Mouse (Mus musculus): ENCODE measurements around the gene Gdpd5.

Gdpd5 gene

DNA sequence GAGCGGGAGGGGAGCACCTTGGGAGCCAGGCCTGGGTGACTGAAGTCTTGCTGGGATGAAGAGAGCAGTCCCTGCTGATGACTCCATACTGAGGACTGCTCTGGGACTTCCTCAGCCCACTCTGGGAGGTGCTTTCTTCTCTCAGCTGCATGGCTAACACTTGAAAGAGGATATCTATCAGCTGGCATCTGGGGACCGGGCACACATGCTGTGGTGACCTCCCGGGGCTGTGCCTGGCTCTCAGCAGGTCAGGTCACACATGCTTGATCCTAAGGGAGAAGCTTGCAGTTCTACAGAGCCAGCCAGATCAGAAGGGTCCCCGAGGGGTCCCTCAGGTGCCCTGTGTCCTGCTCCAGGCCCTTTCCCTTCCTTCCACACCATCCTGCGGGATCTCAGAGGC lies 62.0 kb downstream of the Gdpd5 start:
- DNase-seq (ENCODE audit: low read depth), result no peak

DNA sequence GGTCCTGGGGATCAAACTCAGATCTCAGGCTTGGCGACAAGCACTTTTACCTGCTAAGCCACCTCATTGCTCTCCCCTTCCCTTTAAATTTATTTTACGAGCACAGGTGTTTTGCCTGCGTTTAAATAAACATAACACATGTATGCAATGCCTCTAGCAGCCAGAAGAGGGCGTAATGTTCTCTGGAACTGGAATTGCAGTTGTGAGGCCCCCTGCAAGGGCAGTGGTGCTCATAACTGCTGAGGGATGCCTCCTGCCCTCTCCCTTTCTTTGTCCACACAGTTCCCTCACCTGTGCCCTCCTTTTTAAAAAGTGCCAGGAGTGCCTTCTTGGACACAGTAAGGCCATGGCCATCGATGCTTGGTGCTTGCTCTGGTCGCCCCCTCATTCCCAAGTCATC lies 62.8 kb downstream of the Gdpd5 start:
- DNase-seq (ENCODE audit: low read depth), result peak; percentile 55

DNA sequence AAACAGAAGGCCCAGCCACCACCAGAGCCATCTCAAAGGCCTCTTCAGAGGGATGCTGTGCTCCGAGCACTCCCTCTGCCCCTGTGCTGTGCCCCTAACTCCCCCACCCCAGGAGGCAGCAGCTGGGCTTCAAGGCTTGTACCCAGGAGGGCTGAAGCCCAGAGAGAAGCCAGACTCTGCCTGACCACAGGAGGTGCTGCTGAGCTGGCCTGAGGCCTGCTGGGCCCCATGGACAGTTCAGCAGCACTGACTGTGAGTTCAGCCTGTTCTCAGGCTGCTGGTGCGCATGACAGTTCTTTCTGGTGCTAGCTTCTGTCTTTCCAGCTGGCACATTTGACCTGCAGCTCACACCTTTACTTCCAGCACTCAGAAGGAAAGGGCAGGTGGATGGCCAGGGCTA lies 64.6 kb downstream of the Gdpd5 start:
- no peak for DNase-seq (ENCODE audit: low read depth)

GRCm38 (mm10) chr7:99447323-99447722 lies 66.1 kb downstream of the Gdpd5 start:
- DNase-seq (ENCODE audit: low read depth), result no peak

GRCm38 (mm10) chr7:99448619-99449018 lies 67.4 kb downstream of the Gdpd5 start:
- DNase-seq (ENCODE audit: low read depth), result no peak

GRCm38 (mm10) chr7:99449063-99449462 lies 67.8 kb downstream of the Gdpd5 start:
- peak; percentile 70 for DNase-seq (ENCODE audit: low read depth)

GRCm38 (mm10) chr7:99449751-99450150 lies 68.5 kb downstream of the Gdpd5 start:
- DNase-seq (ENCODE audit: low read depth), result no peak

DNA sequence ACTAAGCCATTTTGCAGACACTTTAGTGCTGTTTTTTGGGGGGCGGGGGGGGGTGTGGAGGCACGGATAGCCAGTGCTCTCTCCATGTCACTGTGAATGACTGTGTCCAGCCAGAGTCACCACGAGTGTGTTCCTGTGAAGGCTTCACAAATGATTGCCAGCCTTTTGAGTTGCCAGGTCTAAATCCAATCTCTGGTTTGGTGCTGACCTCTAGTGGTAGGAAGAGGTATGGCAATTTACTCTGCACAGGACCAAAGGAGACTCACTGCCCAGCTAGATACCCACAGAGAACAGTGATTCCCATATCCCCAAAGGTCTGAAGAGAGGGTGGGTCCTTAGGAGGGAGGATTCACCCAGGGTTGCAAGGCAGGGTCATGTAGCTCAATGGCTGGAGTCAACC lies 69.5 kb downstream of the Gdpd5 start:
- peak; percentile 91 for DNase-seq (ENCODE audit: low read depth)

- no peak for DNase-seq (ENCODE audit: low read depth)
These were observed 71.6 kb downstream of the Gdpd5 start for GRCm38 (mm10) chr7:99452859-99453258.

GRCm38 (mm10) chr7:99454044-99454443 lies 72.8 kb downstream of the Gdpd5 start:
- no peak for DNase-seq (ENCODE audit: low read depth)

GRCm38 (mm10) chr7:99458849-99459248 lies 77.6 kb downstream of the Gdpd5 start:
- no peak for DNase-seq (ENCODE audit: low read depth)

- DNase-seq (ENCODE audit: low read depth), result no peak
These were observed 78.9 kb downstream of the Gdpd5 start for GRCm38 (mm10) chr7:99459888-99460652.

GRCm38 (mm10) chr7:99463120-99463519 lies 81.9 kb downstream of the Gdpd5 start:
- no peak for DNase-seq (ENCODE audit: low read depth)

DNA sequence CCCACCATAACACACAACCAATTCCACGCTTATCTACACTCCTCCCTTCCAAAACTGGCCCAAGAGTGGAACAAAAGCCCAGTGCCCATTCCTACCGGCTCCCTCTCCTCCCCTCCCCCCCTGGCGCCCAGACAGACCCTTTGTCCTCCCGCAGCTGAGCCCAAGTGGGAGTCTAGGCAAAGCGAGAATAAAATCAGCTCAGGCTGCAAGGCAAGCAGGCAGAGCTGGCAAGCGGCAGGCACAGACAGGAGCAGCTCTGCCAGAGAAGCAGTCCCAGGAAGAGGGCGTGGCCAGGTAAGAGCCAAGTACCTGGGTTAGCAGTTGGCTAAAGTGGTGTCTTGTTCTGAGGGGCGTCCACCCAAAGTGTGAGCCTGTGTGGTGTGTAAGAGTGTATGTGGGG lies 84.6 kb downstream of the Gdpd5 start, which contains the start of gene Klhl35:
Gene Klhl35 (plus strand): TSS at position 194 of the 400 bp plus-strand sequence.
- DNase-seq (ENCODE audit: low read depth), result no peak

DNA sequence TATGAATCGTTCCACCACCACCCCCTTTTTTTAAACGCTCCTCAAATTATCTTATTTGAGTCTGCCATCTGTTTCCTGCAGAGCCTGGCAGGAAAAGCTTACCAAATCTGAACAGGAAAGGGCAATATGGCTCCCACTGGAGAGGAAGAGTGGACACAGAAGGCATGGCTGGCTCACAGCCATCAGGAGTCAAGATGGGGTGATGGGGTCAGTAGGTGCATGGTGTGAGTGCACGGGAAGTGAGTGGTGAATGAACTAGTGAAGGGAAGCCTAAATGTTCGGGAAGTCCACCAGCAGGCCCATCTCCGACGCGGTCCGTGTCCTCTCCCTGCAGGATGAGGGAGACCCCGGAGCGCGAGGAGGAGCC lies 86.7 kb downstream of the Gdpd5 start:
- no peak for DNase-seq (ENCODE audit: low read depth)

- peak; percentile 87 for DNase-seq (ENCODE audit: low read depth)
These were observed 87.3 kb downstream of the Gdpd5 start for GRCm38 (mm10) chr7:99468283-99469132.

DNA sequence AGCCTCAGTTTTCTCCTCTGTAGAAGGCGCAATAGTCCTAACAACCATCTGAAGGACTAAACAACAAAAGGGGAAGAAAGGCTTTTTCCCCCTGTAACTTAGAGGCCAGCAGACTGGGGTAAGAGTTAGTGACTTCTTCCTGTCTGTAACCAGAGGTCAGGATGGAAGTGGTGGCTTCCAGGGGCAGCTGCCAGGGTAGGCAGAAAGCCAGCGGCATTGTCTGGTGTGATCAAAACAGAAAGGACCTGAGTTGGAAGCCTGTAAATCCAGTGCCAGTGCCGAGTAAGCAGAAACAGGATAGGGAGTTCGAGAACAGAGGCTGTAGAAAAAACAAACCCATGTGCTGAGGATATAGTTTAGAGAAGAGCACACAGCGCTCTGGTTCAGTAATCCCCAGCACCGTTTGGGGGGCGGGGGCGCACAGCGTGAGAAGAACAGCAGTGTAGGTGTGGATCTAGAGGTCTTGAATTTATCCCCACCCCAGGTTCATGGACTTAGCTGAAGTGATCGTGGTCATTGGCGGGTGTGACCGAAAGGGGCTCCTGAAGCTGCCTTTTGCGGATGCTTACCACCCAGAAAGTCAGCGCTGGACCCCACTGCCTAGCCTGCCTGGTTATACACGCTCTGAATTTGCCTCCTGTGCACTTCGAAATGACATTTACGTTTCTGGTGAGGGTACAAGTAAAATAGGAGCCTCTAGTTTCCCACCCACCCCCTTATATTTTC lies 88.6 kb downstream of the Gdpd5 start:
- DNase-seq (ENCODE audit: low read depth), result no peak

GRCm38 (mm10) chr7:99471578-99471977 lies 90.4 kb downstream of the Gdpd5 start:
- no peak for DNase-seq (ENCODE audit: low read depth)

DNA sequence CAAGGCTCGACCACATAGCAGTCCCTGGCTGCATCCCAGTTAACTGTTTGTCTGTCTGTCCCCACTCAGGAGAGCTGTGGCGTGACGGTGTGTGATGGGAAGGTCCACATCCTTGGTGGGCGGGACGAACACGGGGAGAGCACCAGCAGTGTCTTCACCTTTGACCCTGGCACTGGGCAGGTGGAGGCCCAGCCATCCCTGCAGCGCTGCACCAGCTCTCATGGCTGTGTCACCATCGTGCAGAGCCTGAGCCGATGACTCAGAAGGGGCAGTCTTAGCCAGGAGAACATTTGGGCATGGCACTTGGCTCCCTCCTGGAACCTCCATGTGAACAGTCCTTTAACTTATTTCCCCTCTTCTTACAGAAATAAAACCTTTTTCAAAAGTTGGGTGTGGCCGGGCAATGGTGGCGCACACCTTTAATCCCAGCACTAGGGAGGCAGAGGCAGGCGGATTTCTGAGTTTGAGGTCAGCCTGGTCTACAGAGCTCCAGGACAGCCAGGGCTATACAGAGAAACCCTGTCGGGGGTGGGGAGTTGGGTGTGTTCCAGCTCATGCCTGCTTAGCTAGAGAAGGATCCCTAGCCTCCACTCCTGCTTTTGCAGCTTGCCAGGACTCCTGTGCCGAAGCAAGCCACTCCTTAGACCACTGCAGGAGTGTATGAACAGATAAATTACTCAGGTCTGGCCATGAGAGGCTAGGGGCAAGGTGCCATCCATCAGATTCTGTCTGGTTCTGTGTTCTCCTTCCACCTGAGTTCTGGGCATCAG lies 92.6 kb downstream of the Gdpd5 start:
- DNase-seq (ENCODE audit: low read depth), result no peak

DNA sequence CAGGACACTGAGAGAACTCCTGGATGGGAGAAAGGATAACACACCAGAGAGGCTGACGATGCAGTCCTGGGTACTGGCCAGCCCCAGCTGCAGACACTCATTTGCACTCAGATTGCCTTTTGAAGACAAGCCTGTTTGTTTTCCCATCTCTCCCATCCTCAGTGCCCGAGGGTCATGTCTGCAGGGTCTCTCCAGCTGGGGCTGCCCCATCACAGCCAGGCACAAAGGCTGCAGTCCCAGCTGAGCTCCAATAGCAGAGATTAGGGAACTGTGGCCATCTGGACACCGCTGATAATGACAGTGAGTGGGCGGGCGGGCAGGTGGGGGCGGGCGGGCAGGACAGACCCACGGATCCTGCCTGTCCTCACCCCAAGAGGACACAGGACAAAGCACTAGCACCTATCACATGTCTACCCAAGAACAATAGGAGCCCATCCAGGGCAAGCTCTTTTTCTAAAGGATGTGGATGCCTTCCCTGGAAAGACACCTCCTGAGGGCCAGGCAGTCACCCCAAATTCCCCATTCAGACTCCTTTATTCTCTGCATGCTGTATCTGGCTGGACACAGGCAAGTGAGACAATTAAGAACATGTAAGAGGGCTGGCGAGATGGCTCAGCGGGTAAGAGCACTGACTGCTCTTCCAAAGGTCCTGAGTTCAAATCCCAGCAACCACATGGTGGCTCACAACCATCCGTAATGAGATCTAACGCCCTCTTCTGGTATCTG lies 93.8 kb downstream of the Gdpd5 start:
- DNase-seq (ENCODE audit: low read depth), result no peak

DNA sequence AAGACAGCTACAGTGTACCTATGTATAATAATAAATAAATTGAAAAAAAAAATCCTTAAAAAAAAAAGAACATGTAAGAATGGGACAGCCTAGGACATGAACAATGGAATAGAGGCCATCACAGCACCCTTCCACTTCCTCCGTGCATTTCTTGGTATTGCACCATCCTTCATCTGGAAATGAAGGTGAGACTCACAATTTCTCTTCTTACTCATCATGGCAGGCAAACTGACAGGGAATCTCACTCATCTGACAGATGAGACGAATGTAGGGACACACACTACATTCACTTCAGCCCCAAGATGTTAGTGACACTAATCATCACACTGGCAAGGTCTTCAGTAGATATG lies 94.3 kb downstream of the Gdpd5 start:
- DNase-seq (ENCODE audit: low read depth), result no peak

Data from induced T-regulatory cell, adult 2 months (primary cell).